Mouse (Mus musculus) E14TG2a.4 (cell line): Measurements from ENCODE around the gene Glrx.

Experiments
- CTCF ChIP-seq: conservative IDR thresholded peaks from 2 replicates; pipeline ENCODE4 v1.5.1; 2014; ENCODE audit warnings: low read length
- NANOG ChIP-seq: IDR thresholded peaks from 2 replicates; pipeline ENCODE4 v1.6.1; 2014; ENCODE audit warnings: borderline replicate concordance, low read length, mixed read lengths
- POU5F1 ChIP-seq: IDR thresholded peaks from 2 replicates; pipeline ENCODE4 v1.6.1; 2014; ENCODE audit warnings: low read length, borderline replicate concordance

DNA sequence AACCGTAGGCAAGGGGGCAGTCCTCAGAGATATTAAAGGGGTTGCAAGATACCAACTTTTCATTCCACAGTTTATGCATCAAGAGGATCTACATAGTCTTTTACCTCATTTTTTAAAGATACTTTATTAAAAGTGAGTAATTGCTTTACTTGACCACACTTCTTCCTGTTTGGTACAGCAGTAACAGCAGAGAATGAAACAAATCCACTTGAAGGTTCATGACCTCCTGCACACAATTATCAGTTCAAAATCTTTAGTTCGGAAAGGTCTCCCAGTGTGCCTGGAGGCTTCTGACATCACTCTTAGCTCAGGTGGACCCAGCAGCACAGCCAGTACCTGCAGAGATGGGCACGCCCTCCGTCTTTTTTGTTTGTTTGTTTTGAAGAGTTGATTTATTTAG, 12.4 kb downstream of the Glrx start:
- TF ChIP-seq CTCF, result no peak
- no peak for TF ChIP-seq POU5F1
- no peak for TF ChIP-seq NANOG
